Mouse (Mus musculus) urinary bladder, adult 2 months (tissue): ENCODE results near the gene Traf3ip2. TPM values are rescaled to one million over a fixed set of nuclear protein-coding genes. Genes with fewer than 3 reads are reported as not detected.

Source experiments
- DNase-seq: peaks from one replicate; pipeline ENCODE4 v3.0.0; 2022; ENCODE audit warnings: low spot score
- polyA plus RNA-seq: library from polyadenylated mRNA; depleted of rRNA; stranded (reverse); fragments of >200 nt; gene quantifications from 2 replicates; pipeline ENCODE4 v1.2.3, GENCODE M21; 2012

The Traf3ip2 gene
- polyA plus RNA-seq, 1 experiment, result 49.0 TPM

DNA sequence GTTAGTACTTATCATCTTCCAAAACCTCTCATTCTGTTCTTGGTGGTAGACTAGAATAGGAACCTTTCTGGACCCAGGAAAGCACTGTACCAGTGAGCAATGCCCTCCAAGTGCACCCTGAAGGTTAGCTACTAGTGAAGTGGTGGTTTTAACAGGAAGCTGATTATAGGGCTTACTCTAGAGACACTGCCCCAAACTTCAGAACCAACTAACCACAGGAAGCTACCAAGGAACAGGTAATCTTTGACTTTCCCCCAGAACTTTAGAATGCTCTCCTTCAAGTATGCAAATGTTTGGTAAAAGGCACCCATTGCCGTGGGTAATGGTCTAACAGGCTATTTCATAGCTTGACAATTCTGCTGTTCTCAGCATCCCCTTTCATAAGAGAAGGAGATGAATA lies 12.6 kb upstream of the Traf3ip2 start:
- DNase-seq, result no peak

DNA sequence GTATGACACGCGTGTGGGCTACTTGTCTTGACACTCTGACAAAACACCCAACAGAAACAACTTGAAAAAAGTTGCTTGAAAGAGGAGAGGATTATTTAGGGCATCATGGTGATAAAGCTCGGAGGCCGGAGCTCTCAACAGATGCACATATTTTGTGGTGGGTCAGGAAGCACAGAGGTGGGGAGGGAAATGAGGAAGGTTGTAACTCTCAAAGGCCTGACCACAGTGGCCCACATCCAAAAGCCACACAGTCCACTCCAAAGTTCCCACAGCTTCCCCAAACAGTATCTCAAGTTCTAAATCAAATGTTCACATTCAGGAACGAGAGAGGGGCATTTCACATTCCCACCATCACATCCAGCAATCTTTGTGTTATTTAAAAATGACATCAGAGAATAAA lies 11.7 kb upstream of the Traf3ip2 start:
- no peak for DNase-seq

DNA sequence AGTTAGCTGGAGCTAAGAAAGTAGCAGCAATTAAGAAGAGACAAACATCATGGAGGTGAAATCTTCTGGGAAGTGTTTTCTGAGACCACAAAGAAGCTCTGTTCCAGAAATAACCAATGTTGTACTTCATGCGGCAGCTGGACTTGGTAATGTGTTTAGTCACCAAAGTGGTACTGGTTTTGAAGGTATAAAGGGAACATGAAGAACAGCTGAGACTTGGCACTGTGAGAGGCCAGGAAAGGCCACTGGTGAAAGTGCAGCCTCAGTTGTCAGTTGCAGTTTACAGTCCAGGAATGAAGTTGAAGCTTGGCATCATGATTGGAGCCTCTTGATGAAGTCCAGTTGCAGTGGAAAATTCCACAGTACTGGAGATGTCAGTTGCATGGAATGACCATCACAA lies 6.3 kb upstream of the Traf3ip2 start:
- no peak for DNase-seq

DNA sequence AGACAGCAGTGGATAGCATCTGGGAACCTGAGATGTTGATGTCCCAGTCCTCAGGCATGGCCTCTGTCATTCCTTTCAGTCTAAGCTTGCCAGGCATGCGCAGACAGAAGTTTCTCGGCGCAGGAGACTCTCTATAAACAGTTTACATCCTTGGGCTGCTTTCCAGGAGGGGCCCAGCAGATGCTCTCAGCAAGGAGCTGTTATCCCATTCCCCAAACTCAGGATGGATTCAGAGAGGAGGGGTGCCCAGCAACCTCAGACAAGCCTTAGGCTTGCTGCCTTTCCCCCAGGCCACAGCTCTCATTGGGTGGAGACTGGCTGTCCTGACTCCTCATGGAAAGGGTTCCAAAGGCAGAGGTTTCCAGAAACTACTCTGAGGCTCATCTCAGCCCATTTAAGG lies 1.5 kb upstream of the Traf3ip2 start:
- DNase-seq, result no peak

DNA sequence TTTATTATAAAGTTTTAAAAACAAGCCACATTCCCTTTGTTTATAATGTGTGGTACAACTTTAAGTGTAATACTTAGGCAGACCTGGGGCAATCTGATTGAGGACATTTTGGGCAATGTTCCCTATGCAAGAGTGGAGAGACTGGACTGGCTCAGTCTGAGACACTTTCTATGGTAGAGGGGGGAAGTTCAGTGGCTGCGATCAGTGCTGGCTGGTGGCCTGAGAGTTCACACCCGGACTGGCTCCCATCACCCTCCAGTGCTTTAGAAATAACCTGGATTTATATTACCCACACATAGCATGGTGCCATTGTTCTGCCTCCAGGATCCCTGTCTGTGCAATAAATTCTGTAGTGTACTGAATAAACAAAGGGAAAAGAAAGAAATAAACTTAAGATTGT lies 603 bp upstream of the Traf3ip2 start:
- DNase-seq, result no peak

DNA sequence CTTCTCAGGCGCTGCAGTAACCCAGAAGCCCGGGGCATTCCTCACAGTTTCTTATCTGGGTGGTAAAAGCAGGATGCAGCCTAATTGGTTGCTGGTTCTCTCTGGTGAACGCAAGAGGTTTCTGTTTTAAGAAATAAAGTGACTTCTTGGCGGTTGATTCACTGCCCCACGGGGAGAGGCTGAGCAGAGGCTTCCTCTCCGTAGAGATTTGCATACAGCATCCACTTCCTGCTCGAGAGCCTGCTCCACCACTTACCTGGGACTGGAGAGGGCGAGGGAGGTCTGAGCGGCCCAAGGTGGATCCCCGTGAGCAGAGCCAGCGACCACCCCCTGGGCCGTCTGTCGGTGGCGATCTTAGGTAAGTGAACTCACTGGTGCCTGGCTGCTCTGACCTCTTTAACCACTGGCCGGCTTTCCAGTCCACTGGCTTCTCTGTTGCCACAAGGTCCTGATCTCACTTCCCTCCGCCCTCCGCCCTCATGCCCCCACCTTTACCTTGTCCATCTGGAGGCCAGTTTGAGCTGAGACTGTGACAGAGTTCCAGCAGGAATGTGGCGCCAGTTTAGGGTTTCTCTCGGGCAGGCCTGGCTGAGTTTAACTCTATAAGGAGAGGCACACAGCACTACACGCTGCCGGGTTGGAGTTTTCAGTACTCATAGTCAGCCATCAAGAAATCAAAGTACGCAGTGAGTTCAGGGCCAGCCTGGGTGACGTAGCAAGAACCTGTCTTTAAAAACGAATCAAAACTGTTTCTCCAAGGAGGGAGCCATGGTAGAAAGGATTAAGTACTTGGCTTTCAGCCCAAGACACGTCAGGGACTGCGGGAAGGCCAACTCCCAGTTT lies 476 bp downstream of the Traf3ip2 start:
- DNase-seq, result peak; percentile 71

DNA sequence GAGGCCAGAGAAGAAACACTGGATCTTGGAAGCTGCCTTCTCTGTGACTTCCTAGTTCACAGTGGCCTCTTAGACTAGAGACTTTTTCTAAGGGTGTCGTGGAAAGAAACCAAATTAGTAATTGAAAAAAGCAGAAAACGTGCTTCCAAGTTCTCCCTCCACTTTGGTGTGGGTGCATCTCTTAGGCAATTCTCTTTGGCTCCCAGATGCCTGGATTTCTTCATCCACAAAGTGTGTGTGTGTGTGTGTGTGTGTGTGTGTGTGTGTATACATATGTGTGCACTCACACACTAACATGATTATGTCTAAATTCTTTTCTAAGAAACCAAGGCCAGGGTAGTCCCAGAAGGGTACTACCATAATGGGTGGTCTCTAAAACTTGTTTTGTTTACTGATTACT lies 1.2 kb downstream of the Traf3ip2 start:
- DNase-seq, result no peak

DNA sequence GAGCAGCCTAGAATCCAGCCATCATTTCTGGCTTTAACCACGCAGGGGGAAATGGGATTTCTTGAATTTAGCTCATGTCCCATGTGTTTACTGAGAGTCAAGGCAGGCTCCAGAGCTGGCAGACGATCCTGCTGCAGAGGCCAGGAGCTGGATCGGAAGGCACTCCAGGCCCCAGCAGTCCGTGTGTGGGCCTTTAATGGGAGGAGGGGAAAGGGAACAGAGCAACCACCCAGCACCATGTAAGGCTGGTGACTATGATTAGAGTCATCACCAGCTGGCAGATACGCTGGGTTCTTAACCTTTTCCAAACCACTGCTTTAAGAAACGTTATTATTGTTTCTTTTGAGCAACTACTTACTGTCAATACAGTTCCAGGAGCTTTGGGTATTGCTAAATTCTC lies 1.9 kb downstream of the Traf3ip2 start:
- DNase-seq, result no peak

DNA sequence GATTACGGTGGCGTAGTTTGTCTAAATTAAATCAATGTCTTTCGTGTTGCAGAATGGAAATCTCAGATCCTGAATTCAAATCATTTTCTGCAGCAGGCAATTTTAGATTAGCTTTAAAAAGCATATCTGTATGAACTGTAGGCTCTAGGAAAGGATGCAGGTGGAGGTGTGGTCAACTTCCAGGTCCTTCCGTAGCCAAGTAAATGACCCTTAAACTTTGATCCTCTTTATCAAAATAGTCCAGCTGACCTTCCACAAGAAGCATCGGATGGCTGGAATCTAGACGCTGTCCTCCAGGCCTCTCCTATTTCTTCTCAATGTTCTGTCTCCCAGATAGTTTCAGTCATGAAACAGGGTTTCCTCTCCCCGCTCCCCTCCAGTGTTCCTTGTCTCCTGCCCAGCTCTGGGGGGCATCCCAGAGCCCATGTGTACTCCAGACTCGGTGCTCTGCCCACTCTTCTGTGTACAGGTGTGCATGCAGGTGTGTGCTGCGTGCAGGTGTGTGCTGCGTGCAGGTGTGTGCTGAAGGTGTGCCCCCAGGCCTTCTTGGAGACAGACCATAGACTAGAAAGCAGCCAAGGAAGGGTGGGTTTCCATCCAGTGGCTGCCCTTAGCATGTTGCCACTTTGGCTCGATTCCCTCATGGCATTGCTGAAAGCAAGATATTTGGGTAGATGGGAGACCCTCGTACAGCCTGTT lies 2.9 kb downstream of the Traf3ip2 start:
- no peak for DNase-seq

DNA sequence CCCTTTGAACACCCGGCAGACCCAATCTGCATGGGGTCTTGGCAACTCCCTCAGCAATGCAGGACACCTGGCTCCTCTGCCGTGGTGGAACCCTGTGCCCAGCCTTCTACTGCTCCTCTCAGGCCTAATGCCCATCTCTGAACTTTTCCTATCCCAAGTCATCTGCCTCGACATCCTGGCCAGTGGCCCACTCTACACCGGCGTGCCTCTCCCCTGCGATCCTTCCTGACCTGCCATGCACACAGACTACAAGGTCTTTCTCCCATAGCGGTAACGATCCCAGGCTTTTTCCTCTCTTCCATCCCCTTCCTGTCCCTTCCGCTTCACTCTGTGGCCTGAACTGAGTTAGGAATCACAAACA lies 3.5 kb downstream of the Traf3ip2 start:
- no peak for DNase-seq

DNA sequence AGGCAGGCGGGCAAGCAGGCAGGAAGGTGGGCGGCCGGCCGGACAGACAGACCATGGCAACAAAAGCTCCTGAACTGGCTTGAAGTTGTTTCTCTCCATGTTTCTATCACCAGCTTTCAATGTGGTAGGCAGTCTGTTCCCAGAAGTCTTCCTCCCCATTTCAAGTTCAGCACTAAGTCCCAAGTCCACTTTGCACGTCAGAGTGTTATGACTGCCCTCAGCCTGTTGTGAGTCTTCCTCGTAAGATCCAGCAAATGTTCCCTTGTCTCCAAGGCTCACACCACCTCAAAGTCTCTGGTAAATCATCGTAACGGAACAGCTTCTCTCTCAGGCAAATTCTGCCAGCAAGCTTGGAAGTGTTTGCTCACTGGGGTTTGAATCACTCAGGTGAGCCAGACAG lies 3.9 kb downstream of the Traf3ip2 start:
- no peak for DNase-seq

DNA sequence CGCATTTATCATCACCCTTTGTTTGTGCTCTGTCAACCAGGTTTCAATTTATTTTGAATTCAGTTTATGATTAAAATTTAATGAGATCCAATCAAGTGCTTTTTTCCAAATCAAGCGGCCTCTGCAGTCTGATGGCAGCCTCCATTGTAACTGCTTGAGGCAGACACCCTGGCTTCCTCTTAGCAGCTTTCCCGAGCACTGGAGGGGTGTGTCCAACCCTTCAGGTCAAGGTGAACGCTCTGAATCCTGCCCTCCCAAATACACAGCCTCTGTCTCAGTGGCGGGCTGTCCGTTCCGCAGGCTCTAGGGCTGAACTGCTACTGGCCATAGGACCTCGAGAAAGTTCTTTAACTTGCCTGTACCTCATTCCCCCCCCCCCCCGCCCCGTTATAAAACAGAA lies 5.7 kb downstream of the Traf3ip2 start:
- DNase-seq, result no peak

DNA sequence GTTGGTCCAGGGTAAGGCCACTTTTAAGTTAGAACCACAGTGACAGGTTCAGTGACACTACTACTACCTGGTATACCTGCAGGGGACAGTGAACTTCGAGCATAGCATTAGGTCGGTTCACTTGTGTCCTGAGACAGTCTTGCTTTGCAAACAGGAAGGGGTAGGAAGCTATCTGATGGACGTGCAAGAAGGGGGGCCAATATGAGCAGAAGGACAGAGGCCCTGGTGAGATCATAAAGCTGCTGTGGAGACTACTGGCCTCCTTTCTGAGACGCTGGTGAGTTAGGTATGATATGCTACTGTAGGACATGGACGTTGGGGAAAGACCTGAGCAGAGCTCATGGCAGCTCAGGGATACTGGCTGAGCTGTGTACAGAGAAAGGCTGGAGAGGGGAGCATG lies 7.9 kb downstream of the Traf3ip2 start:
- no peak for DNase-seq

DNA sequence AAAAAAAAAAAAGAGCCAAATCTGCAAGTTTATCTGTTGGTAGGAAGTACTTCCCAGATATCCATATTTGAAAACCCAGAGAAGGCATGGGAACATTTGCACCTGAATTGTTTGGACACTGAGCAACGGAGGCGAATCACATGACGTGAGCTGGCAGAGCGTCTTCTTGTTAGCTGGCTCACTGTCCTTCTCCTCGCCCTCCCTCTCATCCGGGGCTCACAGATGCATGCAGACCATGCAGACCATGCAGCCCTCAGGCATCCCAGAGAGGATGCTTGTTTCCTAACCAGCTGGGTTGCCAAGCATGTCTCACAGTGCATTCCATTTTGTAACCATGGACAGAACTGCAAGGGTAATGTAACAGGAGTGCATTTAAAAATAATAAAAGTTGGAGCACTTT lies 11.1 kb downstream of the Traf3ip2 start:
- DNase-seq, result no peak

DNA sequence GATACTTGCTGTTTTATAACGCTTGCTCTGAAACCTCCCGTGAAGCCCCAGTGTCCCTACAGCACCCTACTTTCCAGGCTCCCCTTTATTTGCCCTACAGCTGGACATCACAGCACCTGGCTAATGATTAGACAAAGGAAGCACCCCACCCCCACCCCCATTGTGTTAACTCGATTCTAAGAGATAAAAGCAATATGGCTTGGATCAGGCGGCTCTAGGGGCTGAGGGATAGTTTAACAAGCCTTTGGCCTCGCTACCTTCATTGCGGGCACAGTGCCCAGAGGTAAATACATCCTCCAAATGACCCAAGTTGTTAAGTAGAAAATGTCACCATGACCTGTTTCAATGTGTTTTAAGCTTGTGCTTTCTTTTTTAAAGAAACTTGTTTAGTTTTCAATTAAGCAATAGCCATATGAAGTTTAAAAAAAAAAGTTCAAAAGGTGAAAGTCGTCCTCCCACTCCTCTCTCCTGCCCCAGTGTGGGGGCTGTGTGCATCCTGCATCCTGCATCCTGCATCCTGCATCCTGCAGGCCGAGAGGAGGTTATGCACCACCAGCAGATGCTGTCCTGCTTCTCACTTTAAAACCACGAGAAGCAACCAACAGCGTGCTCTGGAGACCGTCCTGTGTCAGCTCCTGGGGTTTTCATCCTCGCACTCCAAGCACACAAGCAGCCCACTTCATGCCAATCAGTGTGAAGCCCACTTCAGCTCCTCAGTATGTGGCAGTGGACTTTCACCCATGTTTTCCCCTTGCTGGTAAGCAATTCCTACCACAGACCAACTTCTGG lies 12.3 kb downstream of the Traf3ip2 start:
- DNase-seq, result no peak

DNA sequence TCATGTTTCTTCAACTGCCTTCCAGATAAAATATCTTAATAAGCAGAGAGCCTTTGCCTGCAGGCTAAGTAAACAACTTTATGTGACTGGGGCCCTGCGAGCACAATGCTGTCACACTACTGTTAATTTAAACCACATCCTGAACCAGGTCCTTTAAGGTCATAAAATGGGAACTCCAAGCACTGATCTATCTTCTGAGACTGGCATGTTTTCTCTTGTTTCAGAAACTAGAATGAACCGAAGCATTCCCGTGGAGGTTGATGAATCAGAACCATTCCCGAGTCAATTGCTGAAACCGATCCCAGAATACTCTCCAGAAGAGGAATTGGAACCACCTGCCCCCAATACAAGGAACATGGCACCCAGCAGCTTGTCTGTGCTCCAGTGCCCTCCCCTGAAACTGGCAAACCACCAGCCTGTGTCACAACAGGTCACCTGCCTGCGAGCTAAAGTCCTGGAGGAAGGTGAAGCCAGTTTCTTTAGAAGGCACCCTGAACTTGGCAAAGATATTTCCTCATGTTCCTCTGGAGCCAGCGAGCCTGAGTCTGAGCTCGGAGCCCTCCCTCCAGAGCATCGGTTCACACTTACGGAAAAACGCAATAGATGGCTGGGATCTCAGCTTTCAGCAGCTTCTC lies 13.0 kb downstream of the Traf3ip2 start:
- DNase-seq, result no peak

DNA sequence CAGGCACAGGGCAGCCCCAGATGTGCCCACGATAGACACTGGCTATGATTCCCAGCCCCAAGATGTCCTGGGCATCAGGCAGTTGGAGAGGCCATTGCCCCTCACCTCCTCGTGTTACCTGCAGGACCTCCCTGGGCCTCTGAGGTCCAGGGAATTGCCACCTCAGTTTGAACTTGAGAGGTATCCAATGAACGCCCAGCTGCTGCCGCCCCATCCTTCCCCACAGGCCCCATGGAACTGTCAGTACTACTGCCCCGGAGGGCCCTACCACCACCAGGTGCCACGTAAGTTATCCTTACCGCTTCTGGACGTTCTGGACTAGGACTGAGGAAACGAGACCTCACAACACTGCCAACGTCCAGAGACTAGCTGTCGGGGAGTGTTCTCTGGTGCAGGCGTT lies 13.6 kb downstream of the Traf3ip2 start:
- DNase-seq, result no peak

DNA sequence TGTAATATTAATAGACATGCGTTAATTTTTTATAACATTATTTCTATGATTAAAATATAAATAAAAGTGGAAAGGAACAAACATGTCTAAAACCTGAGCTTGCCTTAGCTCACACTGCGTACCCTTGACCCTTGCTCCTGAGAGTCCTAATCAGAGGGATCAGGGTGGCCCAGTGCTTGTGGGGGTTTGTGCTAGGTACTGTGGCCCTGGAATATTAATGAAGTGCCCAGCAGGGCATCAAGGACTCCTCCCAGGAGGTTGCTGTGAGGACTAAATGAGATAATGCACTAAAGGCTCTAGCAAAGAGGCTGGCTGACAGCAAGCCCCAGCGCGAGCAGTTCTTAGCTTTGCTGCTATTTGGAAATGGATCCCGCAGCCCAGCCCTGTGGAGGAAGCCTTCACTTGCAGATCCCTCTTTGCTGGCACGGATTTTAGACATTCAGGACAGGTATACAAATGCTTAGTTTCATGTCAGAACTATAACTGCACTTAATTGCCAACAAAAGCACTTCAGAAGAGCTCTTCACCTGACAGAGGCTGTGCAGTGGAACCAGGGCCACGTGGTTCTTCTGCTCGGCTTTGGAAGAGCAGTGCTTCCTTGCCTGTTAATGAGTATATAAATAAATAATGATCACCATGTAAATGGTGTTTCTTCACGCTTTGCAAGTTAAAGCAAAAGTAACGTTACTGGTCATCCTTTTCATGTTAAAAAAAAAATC lies 16.2 kb downstream of the Traf3ip2 start:
- DNase-seq, result no peak

DNA sequence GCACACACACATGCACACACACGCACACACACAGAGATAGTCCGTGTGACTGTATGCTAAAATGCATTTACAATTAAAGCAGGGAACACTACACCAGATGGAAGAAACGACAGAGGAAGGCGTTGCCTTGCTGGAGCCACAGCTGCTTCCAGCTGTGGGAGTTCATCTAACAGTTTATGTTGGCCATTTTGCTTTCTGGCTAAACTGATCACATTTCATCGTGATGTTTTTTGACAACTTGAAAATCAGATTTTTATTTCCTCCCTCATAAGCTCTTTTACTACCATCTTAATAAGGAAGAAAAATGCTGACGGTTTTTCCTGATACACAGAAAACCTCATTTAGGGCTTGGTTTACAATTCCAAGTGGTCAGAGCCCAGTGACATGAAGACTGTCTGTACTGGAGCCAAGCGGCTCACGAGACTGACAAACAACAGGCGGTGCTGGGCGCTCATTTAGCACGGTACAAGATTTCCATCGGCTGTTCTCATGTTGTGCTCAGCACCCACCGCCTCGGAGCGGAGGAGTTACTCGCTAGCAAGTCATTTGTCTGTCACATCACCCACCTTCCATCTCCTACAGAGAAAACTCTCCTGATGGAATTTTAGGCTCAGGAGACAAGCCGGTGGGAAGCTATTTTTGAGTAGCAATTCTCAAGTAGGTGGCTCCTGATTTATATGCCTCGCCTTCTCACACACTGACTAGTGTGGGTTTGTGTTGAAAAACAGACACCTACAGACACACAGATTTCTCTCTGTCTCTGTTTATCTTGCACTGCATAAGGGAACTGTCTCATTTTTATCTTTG lies 17.2 kb downstream of the Traf3ip2 start:
- no peak for DNase-seq

DNA sequence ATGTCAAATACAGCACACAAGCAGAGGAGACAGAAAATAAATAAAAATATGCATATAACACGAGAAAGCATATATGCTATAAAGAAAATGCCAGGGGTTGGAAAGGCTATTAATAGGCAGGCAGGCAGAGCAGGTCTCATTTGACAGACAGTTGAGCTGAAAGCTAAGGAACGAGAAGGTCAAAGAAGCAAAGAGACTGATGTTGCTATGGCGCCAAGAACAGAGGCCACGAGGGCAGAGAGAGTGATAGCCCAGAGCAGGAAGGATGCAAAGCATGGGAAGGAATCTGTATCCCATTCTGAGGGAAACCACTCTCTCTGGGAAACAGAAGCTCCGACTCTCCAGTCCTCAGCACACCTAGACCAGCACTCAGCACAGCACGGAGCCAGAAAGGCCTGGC lies 18.1 kb downstream of the Traf3ip2 start:
- no peak for DNase-seq

DNA sequence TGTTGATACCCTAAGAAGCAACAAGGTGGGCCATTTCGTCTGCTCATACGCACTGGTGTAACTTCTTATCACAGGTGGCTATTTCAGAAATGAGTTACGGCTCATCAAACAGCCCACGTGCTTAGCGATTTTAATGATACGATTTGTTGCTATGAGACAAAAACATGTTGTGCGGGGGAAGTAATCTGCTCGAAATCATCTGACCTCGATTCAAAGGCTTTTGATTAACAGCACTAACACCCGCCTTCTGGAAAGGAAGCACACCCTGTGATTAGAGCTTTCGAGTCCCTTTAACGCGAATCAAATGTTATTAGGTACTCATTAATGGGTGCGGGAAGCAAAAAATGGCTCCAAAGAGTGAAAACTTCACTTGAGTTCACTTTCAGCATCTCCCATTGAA lies 18.9 kb downstream of the Traf3ip2 start:
- DNase-seq, result no peak
